16 mouse cellular contexts compared by ENCODE assay signal in the genomic region with DNA sequence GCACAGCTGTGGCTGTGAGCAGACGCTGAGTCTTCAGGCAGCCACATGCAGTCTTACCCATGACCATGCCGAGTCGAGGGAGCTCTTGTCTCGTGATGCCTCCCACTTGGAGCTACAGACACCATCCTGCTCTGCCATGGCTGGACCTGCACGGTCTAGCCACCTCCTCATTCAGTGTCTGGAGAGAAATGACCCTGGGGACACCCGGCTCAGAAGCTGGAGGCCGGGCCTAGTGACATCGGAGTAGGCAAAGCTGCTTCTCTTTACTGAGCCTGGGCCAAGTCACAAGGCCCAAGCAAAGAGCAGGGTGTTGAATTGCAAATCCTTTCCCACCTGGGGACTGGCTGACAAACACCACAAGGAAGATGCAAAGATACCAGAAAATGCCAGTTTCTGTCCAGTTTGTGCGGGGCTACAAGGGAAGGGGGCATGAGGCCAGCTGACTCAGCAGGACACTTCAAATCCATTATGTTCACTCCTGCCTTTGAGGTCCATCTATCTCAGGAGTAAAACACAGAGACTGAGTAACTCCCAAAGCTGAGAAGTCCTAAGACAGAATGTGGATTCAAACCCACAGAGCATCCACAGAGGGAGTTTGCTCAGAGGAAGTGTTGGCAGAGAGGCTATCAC. TPM values are rescaled to one million over a fixed set of nuclear protein-coding genes. Genes with fewer than 3 reads are reported as not detected.
"Had no signal": no experiment of that assay in that cellular context is flagged by ENCODE, and none has a peak within 500 bp of the region (broad histone marks: within the 10 kb centered on the region; RNA-seq: fewer than 3 reads in every experiment).

No protein-coding gene starts in this region.

- H3K4me1 ChIP-seq: liver, embryonic 15.5 days had no signal

- H3K36me3 ChIP-seq: limb, embryonic 10.5 days; liver, embryonic 15.5 days; midbrain, embryonic 13.5 days; neural tube, embryonic 15.5 days had no signal

- H3K9me3 ChIP-seq: limb, embryonic 10.5 days; liver, embryonic 15.5 days; midbrain, embryonic 13.5 days; neural tube, embryonic 15.5 days had no signal

- H3K4me2 ChIP-seq: liver, embryonic 11.5 days; liver, embryonic 15.5 days; midbrain, embryonic 13.5 days; neural tube, embryonic 15.5 days had no signal

- H3K27ac ChIP-seq: left cerebral cortex, adult 2 months; limb, embryonic 10.5 days; liver, embryonic 15.5 days; midbrain, embryonic 13.5 days; neural tube, embryonic 15.5 days; stomach, postnatal 0 days had no signal

- DNase-seq: kidney, postnatal 14 days; lung, adult 2 months; lung, postnatal 36 days; right cerebral cortex, adult 18-20 months; right cerebral cortex, postnatal 25 days had no signal

- ATAC-seq: lung, postnatal 0 days; midbrain, embryonic 13.5 days had no signal

- H3K4me3 ChIP-seq: left cerebral cortex, adult 2 months; limb, embryonic 10.5 days; liver, embryonic 15.5 days; midbrain, embryonic 13.5 days; neural tube, embryonic 15.5 days had no signal

- H3K9ac ChIP-seq: liver, embryonic 15.5 days; midbrain, embryonic 13.5 days; neural tube, embryonic 15.5 days had no signal

RNA-seq across cellular contexts. Expression of gene Ntsr2, which starts 6.3 kb away (rescaled TPM):
- total RNA-seq: megakaryocyte progenitor cell, adult 5-6 weeks had no signal
- polyA plus RNA-seq: limb, embryonic 10.5 days; limb, embryonic 14.5 days; liver, embryonic 11.5 days; liver, embryonic 15.5 days; neural tube, embryonic 11.5 days; stomach, postnatal 0 days had no signal
